Mouse (Mus musculus) CD4-positive, CD25-positive, alpha-beta regulatory T cell, adult 2 months (primary cell): ENCODE results near the gene Il6st.

Source experiments
- DNase-seq: peaks from one replicate; pipeline ENCODE4 v3.0.0-alpha.2; 2012; ENCODE audit warnings: low read depth, low spot score

Gene Il6st

GRCm38 (mm10) chr13:112442867-112443529 lies 20.9 kb upstream of the Il6st start:
- no peak for DNase-seq

GRCm38 (mm10) chr13:112447108-112447665 lies 16.7 kb upstream of the Il6st start:
- peak; percentile 50 for DNase-seq

- DNase-seq = no peak
Measured at GRCm38 (mm10) chr13:112450210-112450609, 13.7 kb upstream of the Il6st start.

- DNase-seq = no peak
Measured at GRCm38 (mm10) chr13:112457366-112457765, 6.5 kb upstream of the Il6st start.

GRCm38 (mm10) chr13:112458016-112458415 lies 5.9 kb upstream of the Il6st start:
- no peak for DNase-seq

- DNase-seq = no peak
Measured at GRCm38 (mm10) chr13:112458435-112459018, 5.3 kb upstream of the Il6st start.

GRCm38 (mm10) chr13:112459956-112460355 lies 3.9 kb upstream of the Il6st start:
- no peak for DNase-seq

GRCm38 (mm10) chr13:112462411-112462987 lies 1.4 kb upstream of the Il6st start:
- DNase-seq = no peak

- DNase-seq = no peak
Measured at GRCm38 (mm10) chr13:112463337-112463802, 500 bp upstream of the Il6st start.

GRCm38 (mm10) chr13:112464626-112465287 lies 887 bp downstream of the Il6st start:
- DNase-seq = peak; percentile 36

GRCm38 (mm10) chr13:112465585-112465984 lies 1.7 kb downstream of the Il6st start:
- DNase-seq = peak; percentile 53

- peak; percentile 46 for DNase-seq
Measured at GRCm38 (mm10) chr13:112466136-112466945, 2.5 kb downstream of the Il6st start.

GRCm38 (mm10) chr13:112466946-112467255 lies 3.0 kb downstream of the Il6st start:
- DNase-seq = peak; percentile 51

GRCm38 (mm10) chr13:112467384-112467783 lies 3.5 kb downstream of the Il6st start:
- DNase-seq = peak; percentile 47

- no peak for DNase-seq
Measured at GRCm38 (mm10) chr13:112469491-112469890, 5.6 kb downstream of the Il6st start.

GRCm38 (mm10) chr13:112471201-112471600 lies 7.3 kb downstream of the Il6st start:
- no peak for DNase-seq

- DNase-seq = peak; percentile 75
Measured at GRCm38 (mm10) chr13:112472401-112473023, 8.6 kb downstream of the Il6st start.

GRCm38 (mm10) chr13:112473757-112474755 lies 10.2 kb downstream of the Il6st start:
- DNase-seq = peak; percentile 53

GRCm38 (mm10) chr13:112479032-112479431 lies 15.2 kb downstream of the Il6st start:
- DNase-seq = no peak

GRCm38 (mm10) chr13:112479926-112480325 lies 16.1 kb downstream of the Il6st start:
- no peak for DNase-seq
